Mouse (Mus musculus) intestine, postnatal 0 days (tissue): ENCODE results near the gene Dpysl5. TPM values are rescaled to one million over a fixed set of nuclear protein-coding genes. Genes with fewer than 3 reads are reported as not detected.

Experiments used
- ATAC-seq: fragments of 200-750 bp; cut with Nextera tagmentation; 2 replicates; pipeline ENCODE4 v1.8.0; 2017; ENCODE audit warnings: mild to moderate bottlenecking, moderate TSS enrichment, moderate library complexity
- H3K27ac ChIP-seq: fragments of 300-500 bp; sonication (generic); 2 replicates; pipeline ENCODE4 v1.5.1; 2014; ENCODE audit warnings: mild to moderate bottlenecking, low read depth, low read length, moderate library complexity
- H3K27me3 ChIP-seq: fragments of 300-500 bp; sonication (generic); replicated peaks from 2 replicates; pipeline ENCODE4 v1.6.1; 2014; ENCODE audit warnings: low read length, mixed read lengths; ENCODE audit not compliant: control insufficient read depth, insufficient read depth
- H3K36me3 ChIP-seq: fragments of 300-500 bp; sonication (generic); 2 replicates; pipeline ENCODE4 v1.6.1; 2014; ENCODE audit warnings: mild to moderate bottlenecking, moderate library complexity; ENCODE audit not compliant: control insufficient read depth, insufficient read depth
- H3K4me1 ChIP-seq: fragments of 300-500 bp; sonication (generic); replicated peaks from 2 replicates; pipeline ENCODE4 v1.6.1; 2014; ENCODE audit warnings: antibody characterized with exemption, low read length, mixed read lengths; ENCODE audit not compliant: control insufficient read depth, insufficient read depth
- H3K4me2 ChIP-seq: fragments of 300-500 bp; sonication (generic); replicated peaks from 2 replicates; pipeline ENCODE4 v1.6.1; 2014; ENCODE audit warnings: low read depth, mild to moderate bottlenecking, moderate library complexity
- H3K4me3 ChIP-seq: fragments of 300-500 bp; sonication (generic); 2 replicates; pipeline ENCODE4 v1.5.1; 2014; ENCODE audit warnings: low read depth, low read length
- H3K9ac ChIP-seq: fragments of 300-500 bp; sonication (generic); 2 replicates; pipeline ENCODE4 v1.6.1; 2014; ENCODE audit warnings: mild to moderate bottlenecking, low read depth, low read length
- H3K9me3 ChIP-seq: fragments of 300-500 bp; sonication (generic); 2 replicates; pipeline ENCODE4 v1.6.1; 2016; ENCODE audit warnings: mixed run types; ENCODE audit not compliant: control insufficient read depth
- CTCF ChIP-seq: sonication (generic); IDR thresholded peaks from 2 replicates; pipeline ENCODE4 v1.5.1; 2016; ENCODE audit warnings: low read depth, mild to moderate bottlenecking, control low read depth, antibody characterized with exemption, moderate library complexity
- WGBS: fragments of 180-500 bp; shearing (Covaris S2); extraction: QIAGEN DNeasy Blood & Tissue Kit; methylation state at CpG from one replicate; pipeline ENCODE4 v1.1.7; 2014; 5-methylcytosine and 5-hydroxymethylcytosine counted together
- polyA plus RNA-seq: library from polyadenylated mRNA; unstranded; fragments of >200 nt; fragmentation: Nextera tagmentation; extraction: Ambion mirVana; gene quantifications from 2 replicates; pipeline ENCODE4 v1.2.1, GENCODE M21; 2015

Gene Dpysl5
- polyA plus RNA-seq, 1 experiment from 2014 or later, result 2.7 TPM

DNA sequence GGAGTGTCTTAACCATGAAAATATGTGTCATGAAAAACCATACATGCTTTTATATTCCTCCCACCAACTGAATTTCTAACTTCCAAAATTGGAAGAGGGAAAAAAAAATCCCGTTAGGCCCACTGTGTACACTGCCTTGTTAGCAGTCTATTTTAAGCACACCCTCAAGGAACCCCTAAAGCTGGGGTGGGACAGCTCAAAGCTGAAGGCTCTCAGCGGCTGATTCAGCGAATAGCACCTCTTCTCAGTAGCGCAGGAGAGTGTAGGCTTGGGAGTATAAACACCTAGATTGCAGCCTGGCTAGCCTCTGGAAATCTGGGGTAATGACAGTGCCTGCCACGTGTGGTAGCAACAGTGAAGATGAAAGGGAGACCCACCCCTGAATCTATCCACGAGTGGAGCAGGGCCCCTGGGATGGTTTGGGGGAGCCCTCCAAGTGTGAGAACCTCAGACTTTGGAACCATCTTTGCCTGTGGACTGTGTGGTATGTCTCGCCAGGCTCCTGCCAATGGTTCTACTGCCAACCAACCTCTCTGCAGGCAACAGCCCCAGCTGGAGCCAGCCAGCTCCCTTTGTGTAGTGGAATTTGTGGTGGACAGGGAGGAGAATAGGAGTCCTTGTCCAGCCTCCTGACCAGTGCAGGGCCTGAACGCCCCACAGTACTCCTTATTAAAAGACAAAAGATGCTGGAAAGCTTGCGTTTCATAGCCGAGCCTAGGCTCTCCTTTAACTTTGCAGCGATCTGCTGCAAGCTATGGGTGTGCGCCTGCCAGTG, 54.4 kb downstream of the Dpysl5 start:
- Histone ChIP-seq H3K9me3 (no peaks in the 10 kb centered on the region), H3K27ac (no peak overlapping the region)
- TF ChIP-seq CTCF, result no peak

DNA sequence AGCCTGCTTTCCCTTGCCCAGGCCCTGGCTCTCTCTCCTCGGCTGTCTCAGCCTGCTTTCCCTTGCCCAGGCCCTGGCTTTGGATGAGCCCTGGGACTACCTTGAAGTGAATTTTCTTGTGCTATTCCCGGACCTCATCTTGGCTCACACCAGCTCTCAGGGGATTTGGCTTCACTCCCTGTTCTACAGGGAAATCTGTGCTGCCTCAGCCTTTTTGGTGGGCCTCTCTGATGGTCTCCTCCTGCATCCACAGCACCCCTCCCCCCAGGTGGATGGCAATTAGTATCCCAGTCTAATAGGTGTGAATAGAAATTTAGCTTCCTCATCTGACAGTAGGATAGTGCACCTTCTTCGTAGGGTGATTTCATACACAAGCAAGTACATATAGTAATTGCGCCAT, 56.7 kb downstream of the Dpysl5 start:
- Histone ChIP-seq H3K4me1 (no peaks in the 10 kb centered on the region), H3K9me3 (no peaks in the 10 kb centered on the region), H3K27ac (no peak overlapping the region), H3K36me3 (no peaks in the 10 kb centered on the region), H3K4me3 (no peak overlapping the region), H3K4me2 (no peak overlapping the region), H3K9ac (no peak overlapping the region), H3K27me3 (no peaks in the 10 kb centered on the region)
- no peak for TF ChIP-seq CTCF
- 58% methylated on average over 4 of the region's 4 CpGs for WGBS
- no peak; the same call in 1 of the 2 replicates for ATAC-seq

More for the DNA sequence above, 54.4 kb downstream of the Dpysl5 start:
- no peak for ATAC-seq
- no peaks in the 10 kb centered on the region for H3K4me1 ChIP-seq
- H3K4me3 ChIP-seq, result no peak overlapping the region
- H3K36me3 ChIP-seq, result no peaks in the 10 kb centered on the region
- no peak overlapping the region for H3K4me2 ChIP-seq
- H3K9ac ChIP-seq, result no peak overlapping the region
- 82% methylated on average over 12 of the region's 12 CpGs for WGBS
- no peaks in the 10 kb centered on the region for H3K27me3 ChIP-seq

DNA sequence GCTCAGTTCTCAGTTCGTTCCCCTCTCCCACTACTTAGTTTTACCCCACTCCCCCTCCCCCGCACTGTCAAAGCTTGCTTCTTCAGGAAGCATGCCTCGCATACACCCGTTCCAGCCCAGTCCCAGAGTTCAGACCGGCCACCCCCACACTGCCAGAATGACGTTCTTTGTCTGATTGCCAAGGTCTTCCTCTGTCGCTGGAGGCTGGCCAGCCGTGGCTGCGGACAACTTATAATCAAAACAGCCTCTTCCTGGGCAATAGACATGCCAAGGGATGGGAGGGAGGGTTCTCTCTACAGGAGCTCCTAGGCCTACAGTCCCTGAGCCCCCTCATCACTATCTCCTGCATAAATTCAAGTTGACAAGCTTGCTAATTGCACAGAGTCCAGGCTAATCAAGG, 57.2 kb downstream of the Dpysl5 start:
- Histone ChIP-seq H3K36me3 (no peaks in the 10 kb centered on the region), H3K4me1 (no peaks in the 10 kb centered on the region), H3K27ac (no peak overlapping the region), H3K9me3 (no peaks in the 10 kb centered on the region), H3K4me3 (no peak overlapping the region), H3K4me2 (peak overlapping the region; percentile 9; the same call in 1 of the 2 replicates), H3K9ac (no peak overlapping the region), H3K27me3 (no peaks in the 10 kb centered on the region)
- TF ChIP-seq CTCF, result no peak
- 18% methylated on average over 9 of the region's 9 CpGs for WGBS
- ATAC-seq, result peak; percentile 38; the same call in 1 of the 2 replicates

DNA sequence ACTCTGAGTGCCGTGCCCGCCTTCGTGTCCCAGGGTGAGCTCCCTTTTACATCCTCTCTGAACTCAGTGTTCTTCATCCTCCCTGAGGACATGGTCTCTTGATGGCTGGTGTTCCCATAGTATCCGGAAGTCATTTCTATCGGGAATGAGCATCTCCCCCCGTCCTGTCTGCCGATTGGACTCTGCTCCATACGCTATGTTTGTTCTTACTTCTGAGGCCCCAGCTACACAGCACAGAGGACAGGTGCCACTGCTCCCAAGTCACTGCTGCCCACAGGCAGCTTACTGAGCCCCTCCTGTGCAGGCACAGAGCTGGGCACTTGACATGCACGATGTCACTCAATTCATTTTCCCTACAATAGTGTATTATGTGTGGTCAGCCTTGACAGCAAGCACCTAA, 57.7 kb downstream of the Dpysl5 start:
- no peaks in the 10 kb centered on the region for H3K36me3 ChIP-seq
- H3K4me1 ChIP-seq, result no peaks in the 10 kb centered on the region
- no peaks in the 10 kb centered on the region; the same call in 1 of the 2 replicates for H3K27me3 ChIP-seq
- no peak for TF ChIP-seq CTCF
- H3K4me2 ChIP-seq, result peak overlapping the region; percentile 9; the same call in 1 of the 2 replicates
- ATAC-seq, result no peak; the same call in 1 of the 2 replicates
- no peaks in the 10 kb centered on the region for H3K9me3 ChIP-seq
- 63% methylated on average over 9 of the region's 9 CpGs for WGBS
- no peak overlapping the region for H3K4me3 ChIP-seq
- no peak overlapping the region for H3K9ac ChIP-seq
- H3K27ac ChIP-seq, result no peak overlapping the region

DNA sequence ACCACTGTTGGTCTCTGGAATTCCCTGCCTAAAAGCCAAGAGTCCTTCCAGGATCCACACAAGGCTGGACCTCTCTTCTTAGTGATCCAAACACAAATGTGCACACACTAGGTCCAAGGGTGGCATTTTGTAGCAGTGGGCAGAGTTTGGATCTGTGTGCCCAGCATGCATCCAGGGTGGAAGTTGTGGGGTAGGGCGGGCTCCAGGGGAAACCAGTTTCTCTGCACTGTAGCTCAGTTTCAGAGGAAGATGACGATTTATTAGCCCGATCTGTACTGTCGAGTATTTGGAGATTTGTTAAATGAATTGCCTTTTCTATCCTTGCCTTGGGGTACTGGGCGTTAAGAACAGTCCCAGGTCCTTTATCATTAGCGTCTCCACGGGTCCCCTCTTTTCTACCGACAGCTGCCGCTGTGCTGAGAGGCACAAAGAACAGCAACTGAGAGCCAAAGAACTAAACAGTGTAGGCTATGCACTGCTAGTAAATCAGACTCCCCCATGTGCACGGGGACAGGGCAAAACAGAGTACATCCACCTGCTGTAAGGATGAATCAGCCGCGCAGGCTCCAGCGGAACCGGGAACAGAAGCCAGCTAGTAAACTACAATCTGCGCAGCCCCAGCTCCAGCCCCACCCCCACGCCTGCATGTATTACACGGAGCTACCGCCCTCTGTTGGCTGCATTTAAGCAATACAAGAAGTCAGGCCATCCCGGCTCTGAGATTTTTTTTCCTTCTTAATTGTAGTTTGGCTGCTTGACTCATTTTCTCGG, 63.4 kb downstream of the Dpysl5 start:
- H3K27ac ChIP-seq, result no peak overlapping the region
- peak; percentile 92 for TF ChIP-seq CTCF
- ATAC-seq, result peak; percentile 51
- 9% methylated on average over 20 of the region's 20 CpGs for WGBS
- H3K4me1 ChIP-seq, result no peaks in the 10 kb centered on the region
- H3K4me3 ChIP-seq, result 0 out of 2 replicates have a peak overlapping the region, but pooled peaks have one; percentile 11
- no peaks in the 10 kb centered on the region; the same call in 1 of the 2 replicates for H3K27me3 ChIP-seq
- peak overlapping the region; percentile 58 for H3K4me2 ChIP-seq
- no peak overlapping the region for H3K9ac ChIP-seq
- no peaks in the 10 kb centered on the region for H3K9me3 ChIP-seq
- H3K36me3 ChIP-seq, result no peaks in the 10 kb centered on the region

DNA sequence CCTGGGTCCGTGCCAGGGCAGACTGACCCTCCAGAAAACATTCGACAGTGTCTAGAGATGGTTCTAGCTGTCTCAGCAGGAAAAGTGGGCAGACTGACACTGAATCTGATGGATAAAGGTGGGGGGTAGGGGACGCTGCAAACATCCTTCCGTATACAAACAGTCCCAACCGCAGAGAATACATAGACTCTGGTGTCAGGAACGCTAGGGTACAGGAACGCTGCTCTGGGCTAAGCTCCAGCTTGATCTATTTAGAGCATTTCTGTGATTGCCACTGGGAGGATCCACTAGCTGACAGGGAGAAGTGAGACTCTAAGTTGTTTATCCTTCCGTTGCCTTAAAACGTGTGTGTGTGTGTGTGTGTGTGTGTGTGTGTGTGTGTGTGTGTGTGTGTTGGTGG, 69.3 kb downstream of the Dpysl5 start:
- WGBS, result 49% methylated on average over 9 of the region's 9 CpGs
- Histone ChIP-seq H3K4me3 (no peak overlapping the region), H3K27me3 (no peaks in the 10 kb centered on the region), H3K9ac (no peak overlapping the region), H3K4me2 (no peak overlapping the region), H3K27ac (no peak overlapping the region), H3K4me1 (no peaks in the 10 kb centered on the region), H3K36me3 (no peaks in the 10 kb centered on the region), H3K9me3 (no peaks in the 10 kb centered on the region)
- no peak for ATAC-seq
- TF ChIP-seq CTCF, result no peak
